Mouse (Mus musculus) liver, embryonic 14.5 days (tissue): ENCODE measurements around the gene Gm21891. TPM values are rescaled to one million over a fixed set of nuclear protein-coding genes. Genes with fewer than 3 reads are reported as not detected.
"Not testable (repeated sequence)": the region's sequence is repeated elsewhere in the genome, so short reads cannot be mapped to it uniquely, and the experiment has no call there.

Experiments
- ATAC-seq: fragments of 200-750 bp; cut with Nextera tagmentation; 2 replicates; pipeline ENCODE4 v1.8.0; 2017; ENCODE audit warnings: moderate number of reproducible peaks, mild to moderate bottlenecking, moderate library complexity; ENCODE audit not compliant: insufficient read depth
- DNase-seq, 3 experiments: peaks; one replicate each; pipeline ENCODE4 v3.0.0-alpha.2; 2012 to 2013; ENCODE audit warnings: low read depth in 3 of 3, low spot score in 3 of 3
- H3K27ac ChIP-seq: fragments of 300-500 bp; sonication (generic); 2 replicates; pipeline ENCODE4 v1.5.1; 2014; ENCODE audit warnings: moderate library complexity, mild to moderate bottlenecking, control low read depth, inconsistent platforms
- H3K27me3 ChIP-seq: fragments of 300-500 bp; sonication (generic); 2 replicates; pipeline ENCODE4 v1.6.1; 2014; ENCODE audit warnings: mild to moderate bottlenecking, low read length, moderate library complexity; ENCODE audit not compliant: control insufficient read depth, insufficient read depth
- H3K36me3 ChIP-seq: fragments of 300-500 bp; sonication (generic); replicated peaks from 2 replicates; pipeline ENCODE4 v1.6.1; 2014; ENCODE audit warnings: low read depth; ENCODE audit not compliant: control insufficient read depth, insufficient read depth
- H3K4me1 ChIP-seq, 2 experiments: fragments of 200-500 bp in 1 of 2; fragments of 300-500 bp in 1 of 2; sonication (generic) in 1 of 2; replicated peaks; 2 replicates each; pipeline ENCODE4 v1.6.1; 2012 to 2014; ENCODE audit warnings: antibody characterized with exemption in 1 of 2, inconsistent platforms in 1 of 2, low read length in 1 of 2; ENCODE audit not compliant: control insufficient read depth in 2 of 2, insufficient read depth in 2 of 2
- H3K4me2 ChIP-seq: fragments of 300-500 bp; sonication (generic); 2 replicates; pipeline ENCODE4 v1.6.1; 2014; ENCODE audit warnings: low read depth, mild to moderate bottlenecking, control low read depth, moderate library complexity
- H3K4me3 ChIP-seq, 2 experiments: fragments of 200-500 bp in 1 of 2; fragments of 300-500 bp in 1 of 2; sonication (generic) in 1 of 2; 2 replicates each; pipeline ENCODE4 v1.5.1; 2012 to 2014; ENCODE audit warnings: low read depth in 2 of 2, low read length in 2 of 2, mild to moderate bottlenecking in 2 of 2, control low read depth in 1 of 2, inconsistent platforms in 1 of 2, moderate library complexity in 1 of 2; ENCODE audit not compliant: insufficient read depth in 1 of 2
- H3K9ac ChIP-seq: fragments of 300-500 bp; sonication (generic); replicated peaks from 2 replicates; pipeline ENCODE4 v1.6.1; 2014; ENCODE audit warnings: mild to moderate bottlenecking, control low read depth, moderate library complexity
- H3K9me3 ChIP-seq: fragments of 300-500 bp; sonication (generic); 2 replicates; pipeline ENCODE4 v1.6.1; 2016; ENCODE audit warnings: low read length, mixed read lengths; ENCODE audit not compliant: control insufficient read depth
- WGBS: fragments of 180-500 bp; shearing (Covaris S2); extraction: QIAGEN DNeasy Blood & Tissue Kit; methylation state at CpG from one replicate; pipeline ENCODE4 v1.1.7; 2014; ENCODE audit not compliant: insufficient replicate concordance; 5-methylcytosine and 5-hydroxymethylcytosine counted together
- polyA plus RNA-seq, 2 experiments: library from polyadenylated mRNA; depleted of rRNA in 1 of 2; stranded (reverse) in 1 of 2; unstranded in 1 of 2; fragments of >200 nt; fragmentation: Nextera tagmentation in 1 of 2; extraction: Ambion mirVana in 1 of 2; gene quantifications; 2 replicates each; pipeline versions ENCODE4 v1.2.1 to v1.2.3; 2012 to 2014

Gm21891 gene
- polyA plus RNA-seq (2012; rRNA removed), result not detected in 2 replicates
- polyA plus RNA-seq (2014; fragmentation: Nextera tagmentation; extraction: Ambion mirVana), result not detected in 2 replicates

GRCm38 (mm10) chrY:13133392-13133791, at the start of gene Gm21891:
TSS of gene Gm21891 (minus strand) at chrY:13133492.
- WGBS, result no CpG with 5 or more reads among the region's 3 CpGs

GRCm38 (mm10) chrY:13161668-13162067, 28.4 kb upstream of the Gm21891 start, which contains the start of gene Gm21425:
TSS of gene Gm21425 (plus strand) at chrY:13161968.
- not testable (repeated sequence) for H3K27ac ChIP-seq, H3K4me2 ChIP-seq, ATAC-seq, DNase-seq, H3K4me3 ChIP-seq, H3K9ac ChIP-seq, H3K27me3 ChIP-seq, H3K36me3 ChIP-seq, H3K9me3 ChIP-seq, H3K4me1 ChIP-seq

More at GRCm38 (mm10) chrY:13133392-13133791, at the start of gene Gm21891:
- not testable (repeated sequence) for H3K4me3 ChIP-seq, H3K27me3 ChIP-seq, H3K4me1 ChIP-seq, H3K4me2 ChIP-seq, DNase-seq, ATAC-seq, H3K27ac ChIP-seq, H3K9ac ChIP-seq, H3K36me3 ChIP-seq, H3K9me3 ChIP-seq

Other genes starting within 250 kb of the Gm21891 start
- gene Gm20807, start 90.6 kb downstream of the Gm21891 start, polyA plus RNA-seq (2012; rRNA removed), result not detected in 2 replicates
- not detected in 2 replicates for gene Gm20807, start 90.6 kb downstream of the Gm21891 start, polyA plus RNA-seq (2014; fragmentation: Nextera tagmentation; extraction: Ambion mirVana)
- gene Gm21425, start 28.5 kb upstream of the Gm21891 start, polyA plus RNA-seq (2012; rRNA removed), result not detected in 2 replicates
- gene Gm21425, start 28.5 kb upstream of the Gm21891 start, polyA plus RNA-seq (2014; fragmentation: Nextera tagmentation; extraction: Ambion mirVana), result not detected in 2 replicates
- not detected in 2 replicates for gene Gm21828, start 90.4 kb upstream of the Gm21891 start, polyA plus RNA-seq (2012; rRNA removed)
- not detected in 2 replicates for gene Gm21828, start 90.4 kb upstream of the Gm21891 start, polyA plus RNA-seq (2014; fragmentation: Nextera tagmentation; extraction: Ambion mirVana)
- not detected in 2 replicates for gene Gm21440, start 118.9 kb upstream of the Gm21891 start, polyA plus RNA-seq (2012; rRNA removed)
- gene Gm21440, start 118.9 kb upstream of the Gm21891 start, polyA plus RNA-seq (2014; fragmentation: Nextera tagmentation; extraction: Ambion mirVana), result not detected in 2 replicates
- not detected in 2 replicates for gene Gm21454, start 119.0 kb upstream of the Gm21891 start, polyA plus RNA-seq (2012; rRNA removed)
- not detected in 2 replicates for gene Gm21454, start 119.0 kb upstream of the Gm21891 start, polyA plus RNA-seq (2014; fragmentation: Nextera tagmentation; extraction: Ambion mirVana)
- gene Gm21725, start 215.6 kb upstream of the Gm21891 start, polyA plus RNA-seq (2012; rRNA removed), result not detected in 2 replicates
- gene Gm21725, start 215.6 kb upstream of the Gm21891 start, polyA plus RNA-seq (2014; fragmentation: Nextera tagmentation; extraction: Ambion mirVana), result not detected in 2 replicates